Mouse (Mus musculus) olfactory bulb, adult 2 months (tissue): Measurements from ENCODE around the gene Naglu.

Experiments
- CTCF ChIP-seq: fragments of 200-500 bp; IDR thresholded peaks from 2 replicates; pipeline ENCODE4 v1.5.1; 2012; ENCODE audit warnings: low read depth, mild to moderate bottlenecking, low read length, moderate library complexity; ENCODE audit not compliant: insufficient read depth
- POLR2A ChIP-seq: fragments of 200-500 bp; IDR thresholded peaks from 2 replicates; pipeline ENCODE4 v1.6.1; 2012; ENCODE audit warnings: mild to moderate bottlenecking, low read depth, low read length, moderate library complexity; ENCODE audit not compliant: insufficient read depth

DNA sequence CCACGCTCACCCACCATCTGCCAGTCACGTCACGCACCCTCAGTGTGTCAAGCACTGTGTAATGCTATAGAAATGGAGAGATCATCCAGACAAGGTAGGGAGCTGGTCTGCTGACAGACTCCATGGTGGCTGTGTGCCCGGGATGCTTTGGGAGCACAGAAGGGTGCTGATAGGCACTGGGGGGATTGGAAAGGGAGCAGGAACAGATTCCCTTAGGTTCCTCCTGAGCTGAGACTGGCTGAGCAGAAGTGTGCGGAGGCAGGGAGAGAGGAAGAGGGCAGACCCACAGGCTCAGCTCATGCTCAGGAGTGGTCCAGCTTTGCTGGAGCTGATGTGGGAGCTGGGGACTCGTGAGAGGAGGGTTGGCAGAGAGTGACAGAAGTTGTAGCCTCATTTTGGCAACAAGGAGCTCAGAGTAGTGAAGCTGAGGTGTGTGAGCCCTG lies 18.7 kb upstream of the Naglu start:
- TF ChIP-seq POLR2A (no peak), CTCF (no peak)
